Mouse (Mus musculus): ENCODE results near the gene Tbcb.

DNA sequence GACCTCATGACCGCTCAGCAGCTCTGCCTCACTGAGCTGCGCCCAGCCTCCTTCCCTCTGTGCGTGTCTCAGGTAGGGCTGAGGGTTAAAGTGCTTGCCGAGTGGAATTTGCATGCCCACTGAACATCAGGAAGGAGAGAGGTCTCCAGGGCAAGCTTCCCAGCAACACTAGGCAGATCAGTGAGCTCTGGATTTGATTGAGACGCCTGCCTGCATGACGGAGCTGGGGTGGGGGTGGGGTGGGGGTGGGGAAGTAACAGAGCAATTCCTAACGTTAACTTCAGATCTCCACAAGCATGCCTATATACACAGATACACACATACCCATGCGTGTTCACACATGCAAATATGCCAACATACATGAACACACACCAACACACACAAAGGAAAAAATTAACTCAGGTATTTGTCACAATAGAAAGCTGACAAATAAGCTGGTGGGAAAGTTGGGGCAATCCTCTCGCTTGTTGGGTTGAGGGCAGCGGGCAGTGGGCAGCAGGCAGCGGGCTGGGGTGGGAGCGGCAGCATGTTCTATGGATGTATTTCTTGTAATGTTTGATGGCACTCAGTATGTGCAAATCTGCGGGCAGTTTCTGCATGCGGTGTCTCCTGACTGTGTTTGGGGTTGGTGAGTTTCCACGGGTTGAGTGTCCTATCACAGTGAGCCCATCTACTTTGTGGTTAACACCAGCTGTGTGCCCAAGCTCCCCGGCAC lies 12.6 kb downstream of the Tbcb start:
- no peak for TF ChIP-seq CTCF (IDR thresholded peaks at IDR 0.05; ENCODE audit: insufficient read depth, low read depth, low read length)
- TF ChIP-seq POLR2A (IDR thresholded peaks at IDR 0.05; ENCODE audit: insufficient read depth, low read depth, low read length) = no peak
